Mouse (Mus musculus): ENCODE results near the gene Mettl1. TPM values are rescaled to one million over a fixed set of nuclear protein-coding genes. Genes with fewer than 3 reads are reported as not detected.
A peak's percentile ranks its signal among the peaks of the same experiment; 100 is the strongest.

Gene Mettl1
- polyA plus RNA-seq, 1 experiment: 20.2 TPM

DNA sequence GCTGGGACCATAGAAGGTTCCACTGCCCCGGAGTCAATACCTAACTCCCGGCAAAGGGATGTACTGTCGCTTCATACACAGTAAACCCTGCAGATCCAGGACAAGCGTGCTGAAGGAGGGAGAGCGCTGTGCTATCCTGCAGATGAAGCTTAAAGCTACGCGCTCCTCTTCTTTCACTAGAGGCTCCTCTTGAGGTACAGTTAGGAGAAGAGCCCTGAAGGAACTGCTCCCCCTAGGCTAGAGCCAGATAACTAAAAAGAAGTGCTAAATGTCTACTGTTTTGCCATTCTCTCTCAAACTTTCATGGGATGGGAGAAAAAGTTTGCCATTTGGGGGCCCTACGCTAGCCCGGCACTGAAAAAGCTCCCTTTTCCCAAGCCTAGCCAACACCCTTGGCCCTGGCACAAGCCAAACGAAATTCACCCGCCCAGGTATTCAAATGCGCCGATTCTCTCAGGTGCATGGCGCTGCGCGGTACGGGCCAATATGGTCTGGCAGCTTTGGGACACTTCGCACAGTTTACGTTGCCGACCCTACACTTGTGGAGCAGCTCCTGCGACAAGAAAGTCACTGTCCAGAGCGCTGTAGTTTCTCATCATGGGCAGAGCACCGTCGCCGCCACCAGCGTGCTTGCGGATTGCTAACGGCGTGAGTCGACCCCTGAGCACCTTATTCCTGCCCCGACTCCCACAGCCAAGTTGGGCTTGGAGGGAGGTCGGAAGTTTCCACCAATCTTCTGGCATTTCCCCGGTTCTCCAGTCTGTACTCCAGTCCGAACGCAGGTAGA is 7.6 kb downstream of the Mettl1 start:
- no peaks in the 10 kb centered on the region for H3K27me3 ChIP-seq (ENCODE audit: control insufficient read depth, insufficient read depth, low read length, poor library complexity, severe bottlenecking)
- H3K4me1 ChIP-seq (ENCODE audit: control insufficient read depth, insufficient read depth, low read length): no peaks in the 10 kb centered on the region
- no peak for TF ChIP-seq EP300 (IDR thresholded peaks at IDR 0.05; ENCODE audit: insufficient read depth, low read depth, low read length)
- no peaks in the 10 kb centered on the region for H3K9me3 ChIP-seq (replicated peaks; ENCODE audit: control insufficient read depth, insufficient read depth, low read length, poor library complexity, severe bottlenecking)
- 0 out of 2 replicates have a peak, but pooled peaks cover 4% of the 10 kb centered on the region for H3K36me3 ChIP-seq (ENCODE audit: control insufficient read depth, insufficient read depth, low read length, poor library complexity, severe bottlenecking)
- peak overlapping the region; percentile 44 for H3K4me3 ChIP-seq (ENCODE audit: low read depth, low read length)
- peak overlapping the region; percentile 7 for H3K9ac ChIP-seq (ENCODE audit: low read depth, poor library complexity, severe bottlenecking)
- H3K27ac ChIP-seq (ENCODE audit: insufficient read depth, low read length): no peak overlapping the region

DNA sequence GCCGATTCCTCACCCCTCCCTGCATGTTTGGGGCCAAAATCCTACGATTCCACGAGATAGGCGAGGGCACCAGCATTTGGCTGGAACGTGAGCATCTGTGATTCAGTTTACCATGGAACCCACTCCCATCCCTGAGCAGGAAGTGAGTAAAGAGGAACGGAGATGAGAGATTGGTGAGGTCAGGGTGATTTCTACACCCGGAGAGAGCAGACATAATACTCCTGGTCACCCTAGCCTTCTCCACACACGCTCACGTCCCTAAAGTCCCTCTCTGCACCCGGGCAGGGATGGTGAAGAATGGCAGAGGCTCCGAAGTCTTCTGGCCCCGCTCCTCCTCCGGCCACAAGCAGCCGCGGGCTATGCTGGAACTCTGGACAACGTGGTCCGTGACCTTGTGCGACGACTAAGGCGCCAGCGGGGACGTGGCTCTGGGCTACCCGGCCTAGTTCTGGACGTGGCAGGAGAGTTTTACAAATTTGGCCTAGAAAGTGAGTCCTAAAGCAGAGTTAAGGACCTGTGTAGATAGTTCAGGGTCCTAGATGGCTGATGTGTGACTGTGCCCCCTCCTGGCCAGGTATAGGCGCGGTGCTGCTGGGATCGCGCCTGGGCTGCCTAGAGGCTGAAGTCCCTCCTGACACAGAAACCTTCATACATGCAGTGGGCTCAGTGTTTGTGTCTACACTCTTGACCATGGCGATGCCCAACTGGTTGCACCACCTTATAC is 8.3 kb downstream of the Mettl1 start:
- Histone ChIP-seq H3K27ac (ENCODE audit: insufficient read depth, low read length) (no peak overlapping the region), H3K4me1 (ENCODE audit: control insufficient read depth, insufficient read depth, low read length) (no peaks in the 10 kb centered on the region), H3K9ac (ENCODE audit: low read depth, poor library complexity, severe bottlenecking) (peak overlapping the region; percentile 7), H3K4me3 (ENCODE audit: low read depth, low read length) (peak overlapping the region; percentile 44), H3K9me3 (replicated peaks; ENCODE audit: control insufficient read depth, insufficient read depth, low read length, poor library complexity, severe bottlenecking) (no peaks in the 10 kb centered on the region), H3K27me3 (ENCODE audit: control insufficient read depth, insufficient read depth, low read length, poor library complexity, severe bottlenecking) (no peaks in the 10 kb centered on the region), H3K36me3 (ENCODE audit: control insufficient read depth, insufficient read depth, low read length, poor library complexity, severe bottlenecking) (0 out of 2 replicates have a peak, but pooled peaks cover 2% of the 10 kb centered on the region)
- TF ChIP-seq POLR2A (IDR thresholded peaks at IDR 0.05; ENCODE audit: insufficient read depth, low read length) (no peak), CTCF (IDR thresholded peaks at IDR 0.05; ENCODE audit: low read depth, low read length) (peak; percentile 61)

DNA sequence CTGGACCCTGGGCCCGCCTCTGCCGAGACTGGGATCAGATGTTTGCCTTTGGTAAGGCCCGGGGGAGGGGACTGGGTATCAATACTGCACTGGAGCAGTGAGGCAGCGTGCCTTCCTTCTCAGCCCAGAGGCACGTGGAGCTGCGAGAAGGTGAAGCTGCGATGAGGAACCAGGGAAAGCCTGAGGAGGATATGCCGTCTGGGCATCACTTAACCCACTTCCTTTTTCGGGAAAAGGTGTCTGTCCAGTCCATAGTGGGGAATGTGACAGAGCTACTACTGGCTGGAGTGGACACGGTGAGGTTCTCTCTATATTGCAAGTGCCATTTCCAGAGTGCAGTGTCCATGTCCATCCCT is 8.9 kb downstream of the Mettl1 start:
- Histone ChIP-seq H3K9me3 (replicated peaks; ENCODE audit: control insufficient read depth, insufficient read depth, low read length, poor library complexity, severe bottlenecking) (no peaks in the 10 kb centered on the region), H3K9ac (ENCODE audit: low read depth, poor library complexity, severe bottlenecking) (no peak overlapping the region), H3K27me3 (ENCODE audit: control insufficient read depth, insufficient read depth, low read length, poor library complexity, severe bottlenecking) (no peaks in the 10 kb centered on the region), H3K27ac (ENCODE audit: insufficient read depth, low read length) (no peak overlapping the region), H3K4me1 (ENCODE audit: control insufficient read depth, insufficient read depth, low read length) (no peaks in the 10 kb centered on the region), H3K36me3 (ENCODE audit: control insufficient read depth, insufficient read depth, low read length, poor library complexity, severe bottlenecking) (no peaks in the 10 kb centered on the region), H3K4me3 (ENCODE audit: low read depth, low read length) (no peak overlapping the region)
- TF ChIP-seq CTCF (IDR thresholded peaks at IDR 0.05; ENCODE audit: low read depth, low read length) (no peak), EP300 (IDR thresholded peaks at IDR 0.05; ENCODE audit: insufficient read depth, low read depth, low read length) (no peak), POLR2A (IDR thresholded peaks at IDR 0.05; ENCODE audit: insufficient read depth, low read length) (no peak)

DNA sequence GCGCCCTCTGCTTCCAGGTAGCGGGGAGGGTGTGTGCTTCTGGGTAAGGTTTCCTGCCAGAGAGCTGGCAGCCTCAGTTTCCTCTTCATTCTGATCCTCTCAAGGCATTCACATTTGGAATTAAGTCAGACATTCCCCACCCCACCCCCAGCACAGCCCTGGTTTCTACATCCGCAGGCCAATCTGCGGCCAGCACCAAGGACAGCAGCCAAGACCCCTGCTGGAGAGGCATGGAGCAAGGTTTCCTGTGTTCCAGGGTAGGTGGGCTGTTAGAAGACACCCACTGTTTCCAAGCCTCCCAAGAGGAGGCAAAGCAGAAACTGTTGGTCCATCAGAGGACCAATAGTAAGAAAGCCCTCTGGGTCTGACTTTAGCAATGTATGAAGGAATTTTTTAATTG is 13.4 kb downstream of the Mettl1 start:
- Histone ChIP-seq H3K4me3 (ENCODE audit: low read depth, low read length) (no peak overlapping the region), H3K4me1 (ENCODE audit: control insufficient read depth, insufficient read depth, low read length) (no peaks in the 10 kb centered on the region), H3K27ac (ENCODE audit: insufficient read depth, low read length) (no peak overlapping the region), H3K9ac (ENCODE audit: low read depth, poor library complexity, severe bottlenecking) (no peak overlapping the region), H3K27me3 (ENCODE audit: control insufficient read depth, insufficient read depth, low read length, poor library complexity, severe bottlenecking) (no peaks in the 10 kb centered on the region), H3K36me3 (ENCODE audit: control insufficient read depth, insufficient read depth, low read length, poor library complexity, severe bottlenecking) (peaks cover 5% of the 10 kb centered on the region), H3K9me3 (replicated peaks; ENCODE audit: control insufficient read depth, insufficient read depth, low read length, poor library complexity, severe bottlenecking) (no peaks in the 10 kb centered on the region)
- TF ChIP-seq EP300 (IDR thresholded peaks at IDR 0.05; ENCODE audit: insufficient read depth, low read depth, low read length) (no peak), POLR2A (IDR thresholded peaks at IDR 0.05; ENCODE audit: insufficient read depth, low read length) (no peak), CTCF (IDR thresholded peaks at IDR 0.05; ENCODE audit: low read depth, low read length) (peak; percentile 8)

DNA sequence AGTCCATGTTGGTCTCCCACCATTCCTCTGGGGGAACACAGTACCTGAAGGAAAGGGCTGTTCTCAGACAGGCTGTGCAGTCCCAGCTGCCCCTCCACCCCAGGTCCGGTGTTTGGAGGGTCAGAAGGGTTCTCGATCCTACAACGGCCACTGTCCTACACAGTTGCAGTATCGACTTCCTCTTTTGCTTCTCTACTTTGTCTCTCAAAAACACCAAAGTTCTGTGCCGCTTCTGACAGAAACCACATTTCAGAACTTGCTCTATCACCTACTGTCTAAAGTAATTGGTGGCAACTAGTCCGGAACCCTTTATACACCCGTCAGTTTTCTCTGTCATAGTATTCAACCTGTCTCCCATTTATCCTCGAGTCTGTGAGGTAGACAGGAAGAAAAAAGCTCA is 14.2 kb downstream of the Mettl1 start:
- no peak overlapping the region for H3K4me3 ChIP-seq (ENCODE audit: low read depth, low read length)
- TF ChIP-seq EP300 (IDR thresholded peaks at IDR 0.05; ENCODE audit: insufficient read depth, low read depth, low read length): no peak
- TF ChIP-seq CTCF (IDR thresholded peaks at IDR 0.05; ENCODE audit: low read depth, low read length): no peak
- TF ChIP-seq POLR2A (IDR thresholded peaks at IDR 0.05; ENCODE audit: insufficient read depth, low read length): no peak
- no peaks in the 10 kb centered on the region for H3K9me3 ChIP-seq (replicated peaks; ENCODE audit: control insufficient read depth, insufficient read depth, low read length, poor library complexity, severe bottlenecking)
- H3K36me3 ChIP-seq (ENCODE audit: control insufficient read depth, insufficient read depth, low read length, poor library complexity, severe bottlenecking): peaks cover 5% of the 10 kb centered on the region
- no peaks in the 10 kb centered on the region for H3K27me3 ChIP-seq (ENCODE audit: control insufficient read depth, insufficient read depth, low read length, poor library complexity, severe bottlenecking)
- no peak overlapping the region for H3K9ac ChIP-seq (ENCODE audit: low read depth, poor library complexity, severe bottlenecking)
- no peak overlapping the region for H3K27ac ChIP-seq (ENCODE audit: insufficient read depth, low read length)
- H3K4me1 ChIP-seq (ENCODE audit: control insufficient read depth, insufficient read depth, low read length): no peaks in the 10 kb centered on the region

DNA sequence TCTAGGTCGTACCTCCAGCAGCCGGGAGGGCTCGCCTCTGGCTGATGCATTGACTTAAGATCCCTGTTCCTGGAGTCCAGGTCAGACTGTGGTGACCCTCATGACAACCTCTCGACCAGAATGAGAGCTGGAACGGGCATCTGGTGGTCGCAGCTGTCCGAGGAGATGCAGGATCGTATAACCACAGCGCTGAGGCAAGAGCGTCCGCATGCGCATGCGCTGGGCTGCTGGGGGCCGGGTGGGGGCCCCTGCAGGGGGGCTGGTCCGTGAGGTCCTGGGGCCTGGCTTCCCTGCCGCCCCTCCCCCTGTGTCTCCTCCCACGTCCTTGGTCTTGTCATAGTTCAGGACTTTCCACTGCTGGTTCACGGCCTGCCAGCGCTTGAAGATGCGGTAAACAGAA is 15.3 kb downstream of the Mettl1 start:
- no peak overlapping the region for H3K9ac ChIP-seq (ENCODE audit: low read depth, poor library complexity, severe bottlenecking)
- H3K27me3 ChIP-seq (ENCODE audit: control insufficient read depth, insufficient read depth, low read length, poor library complexity, severe bottlenecking): no peaks in the 10 kb centered on the region
- H3K9me3 ChIP-seq (replicated peaks; ENCODE audit: control insufficient read depth, insufficient read depth, low read length, poor library complexity, severe bottlenecking): no peaks in the 10 kb centered on the region
- no peak overlapping the region for H3K27ac ChIP-seq (ENCODE audit: insufficient read depth, low read length)
- H3K4me3 ChIP-seq (ENCODE audit: low read depth, low read length): no peak overlapping the region
- H3K4me1 ChIP-seq (ENCODE audit: control insufficient read depth, insufficient read depth, low read length): no peaks in the 10 kb centered on the region
- H3K36me3 ChIP-seq (ENCODE audit: control insufficient read depth, insufficient read depth, low read length, poor library complexity, severe bottlenecking): peaks cover 5% of the 10 kb centered on the region
- TF ChIP-seq EP300 (IDR thresholded peaks at IDR 0.05; ENCODE audit: insufficient read depth, low read depth, low read length): no peak
- no peak for TF ChIP-seq POLR2A (IDR thresholded peaks at IDR 0.05; ENCODE audit: insufficient read depth, low read length)
- no peak for TF ChIP-seq CTCF (IDR thresholded peaks at IDR 0.05; ENCODE audit: low read depth, low read length)
